Mouse (Mus musculus): ENCODE results near the gene Ggt6.
"Not testable (repeated sequence)": the region's sequence is repeated elsewhere in the genome, so short reads cannot be mapped to it uniquely, and the experiment has no call there.

DNA sequence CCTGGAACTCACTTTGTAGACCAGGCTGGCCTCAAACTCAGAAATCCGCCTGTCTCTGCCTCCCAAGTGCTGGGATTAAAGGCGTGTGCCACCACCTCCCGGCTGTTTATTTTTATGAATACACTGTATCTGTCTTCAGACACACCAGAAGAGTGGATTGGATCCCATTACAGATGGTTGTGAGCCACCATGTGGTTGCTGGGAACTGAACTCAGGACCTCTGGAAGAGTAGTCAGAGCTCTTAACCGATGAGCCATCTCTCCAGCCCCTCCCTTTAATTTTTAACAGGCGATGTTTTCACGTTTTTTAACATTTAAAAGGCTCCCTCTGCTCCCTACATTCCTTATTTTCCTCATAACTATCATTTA, 5.3 kb downstream of the Ggt6 start:
- TF ChIP-seq CTCF, POLR2A (IDR thresholded peaks at IDR 0.05; ENCODE audit: extremely low read depth, insufficient read depth, low read length): not testable (repeated sequence)
